Mouse (Mus musculus): Measurements from ENCODE around the gene Fig4.

DNA sequence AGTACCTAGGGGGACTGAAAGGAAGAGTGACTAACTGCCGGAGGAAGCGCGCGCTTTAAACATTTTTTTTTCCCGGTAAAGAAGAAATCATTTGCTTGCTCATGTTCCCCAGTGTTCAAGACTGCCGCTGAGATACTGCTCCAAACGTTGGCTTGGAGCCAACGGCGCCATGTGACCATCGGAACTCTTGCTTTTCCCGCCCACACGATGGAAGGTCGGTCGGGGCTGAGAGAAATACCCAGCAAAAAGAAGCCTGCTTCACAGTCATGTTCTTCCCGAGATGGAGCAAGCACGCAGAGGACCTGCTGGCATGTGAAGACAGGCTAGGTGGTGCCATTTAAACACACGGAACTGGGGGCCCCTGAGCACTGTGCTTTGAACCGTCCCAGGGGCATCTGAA, 151.6 kb downstream of the Fig4 start:
- no peak for TF ChIP-seq ZC3H11A (IDR thresholded peaks at IDR 0.05; ENCODE audit: borderline replicate concordance, low read depth, low read length)
- no peak for TF ChIP-seq ZNF384 (IDR thresholded peaks at IDR 0.05; ENCODE audit: low read depth, low read length)
- TF ChIP-seq MAFK (IDR thresholded peaks at IDR 0.05; ENCODE audit: insufficient read depth, low read depth, low read length) = no peak
- no peak for TF ChIP-seq HCFC1 (IDR thresholded peaks at IDR 0.05; ENCODE audit: borderline replicate concordance, insufficient read depth, low read length)
- no peak for TF ChIP-seq CHD2 (IDR thresholded peaks at IDR 0.05; ENCODE audit: low read depth, low read length)
